Mouse (Mus musculus): ENCODE data around the gene Gcn1l1.

GRCm38 (mm10) chr5:115669974-115670373 is 104.9 kb downstream of the Gcn1l1 start:
- TF ChIP-seq CTCF (IDR thresholded peaks at IDR 0.05; ENCODE audit: extremely low read depth, insufficient read depth, insufficient read length, insufficient replicate concordance) (no peak), POLR2A (IDR thresholded peaks at IDR 0.05; ENCODE audit: low read depth, low read length) (no peak)
